Mouse (Mus musculus) forebrain, embryonic 16.5 days (tissue): ENCODE data around the gene Morc3. TPM values are rescaled to one million over a fixed set of nuclear protein-coding genes. Genes with fewer than 3 reads are reported as not detected.
A peak's percentile ranks its signal among the peaks of the same experiment; 100 is the strongest.

Source experiments
- ATAC-seq: fragments of 200-750 bp; cut with Nextera tagmentation; 2 replicates; pipeline ENCODE4 v1.8.0; 2017; ENCODE audit warnings: mild to moderate bottlenecking, moderate library complexity
- H3K27ac ChIP-seq: fragments of 300-500 bp; sonication (generic); 2 replicates; pipeline ENCODE4 v1.5.1; 2014; ENCODE audit warnings: low read length, control low read depth
- H3K27me3 ChIP-seq: fragments of 300-500 bp; sonication (generic); replicated peaks from 2 replicates; pipeline ENCODE4 v1.6.1; 2014; ENCODE audit warnings: low read length; ENCODE audit not compliant: control insufficient read depth, insufficient read depth
- H3K36me3 ChIP-seq: fragments of 300-500 bp; sonication (generic); 2 replicates; pipeline ENCODE4 v1.6.1; 2014; ENCODE audit not compliant: control insufficient read depth, insufficient read depth
- H3K4me1 ChIP-seq: fragments of 300-500 bp; sonication (generic); replicated peaks from 2 replicates; pipeline ENCODE4 v1.6.1; 2014; ENCODE audit warnings: low read length; ENCODE audit not compliant: control insufficient read depth, insufficient read depth
- H3K4me2 ChIP-seq: fragments of 300-500 bp; sonication (generic); 2 replicates; pipeline ENCODE4 v1.6.1; 2014; ENCODE audit warnings: mild to moderate bottlenecking, low read length, control low read depth
- H3K4me3 ChIP-seq: fragments of 300-500 bp; sonication (generic); replicated peaks from 2 replicates; pipeline ENCODE4 v1.5.1; 2014; ENCODE audit warnings: mild to moderate bottlenecking, low read length, control low read depth
- H3K9ac ChIP-seq: fragments of 300-500 bp; sonication (generic); replicated peaks from 2 replicates; pipeline ENCODE4 v1.6.1; 2014; ENCODE audit warnings: low read depth, low read length, control low read depth
- H3K9me3 ChIP-seq: fragments of 300-500 bp; sonication (generic); 2 replicates; pipeline ENCODE4 v1.6.1; 2016; ENCODE audit warnings: low read length; ENCODE audit not compliant: control insufficient read depth
- WGBS: fragments of 180-500 bp; shearing (Covaris S2); extraction: QIAGEN DNeasy Blood & Tissue Kit; methylation state at CpG from one replicate; pipeline ENCODE4 v1.1.7; 2014; 5-methylcytosine and 5-hydroxymethylcytosine counted together
- polyA plus RNA-seq: library from polyadenylated mRNA; unstranded; fragments of >200 nt; fragmentation: Nextera tagmentation; extraction: Ambion mirVana; gene quantifications from 2 replicates; pipeline ENCODE4 v1.2.1, GENCODE M21; 2015

Gene Morc3
- polyA plus RNA-seq, 1 experiment from 2014 or later: 38.2 TPM

DNA sequence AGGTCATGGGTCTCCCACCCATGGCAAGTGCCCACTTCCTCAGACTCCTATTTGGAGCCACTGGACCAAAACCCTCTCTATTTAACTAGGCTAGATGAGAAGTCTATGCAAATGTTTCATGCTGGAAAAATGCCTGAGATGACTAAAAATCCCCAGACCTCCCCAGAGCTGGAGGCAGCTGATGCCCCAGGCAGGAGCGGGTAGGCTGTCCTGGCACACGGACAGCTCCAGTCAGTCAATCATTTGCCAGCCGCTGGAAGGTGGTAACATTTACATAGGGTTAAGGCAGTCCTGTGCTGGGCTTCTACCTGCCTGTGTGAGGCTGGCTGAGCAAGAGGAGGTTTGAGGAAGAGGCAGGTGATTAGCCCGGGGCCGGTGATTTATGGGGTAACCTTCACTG lies 80.2 kb downstream of the Morc3 start:
- H3K9me3 ChIP-seq: no peaks in the 10 kb centered on the region
- H3K4me2 ChIP-seq: no peak overlapping the region
- no peak overlapping the region for H3K9ac ChIP-seq
- no peak overlapping the region for H3K27ac ChIP-seq
- ATAC-seq: 0 out of 2 replicates have a peak, but pooled peaks have one; percentile 49
- H3K27me3 ChIP-seq: no peaks in the 10 kb centered on the region
- 67% methylated on average over 5 of the region's 5 CpGs for WGBS
- peaks cover 1% of the 10 kb centered on the region; the same call in 1 of the 2 replicates for H3K4me1 ChIP-seq
- H3K36me3 ChIP-seq: no peaks in the 10 kb centered on the region
- H3K4me3 ChIP-seq: no peak overlapping the region

DNA sequence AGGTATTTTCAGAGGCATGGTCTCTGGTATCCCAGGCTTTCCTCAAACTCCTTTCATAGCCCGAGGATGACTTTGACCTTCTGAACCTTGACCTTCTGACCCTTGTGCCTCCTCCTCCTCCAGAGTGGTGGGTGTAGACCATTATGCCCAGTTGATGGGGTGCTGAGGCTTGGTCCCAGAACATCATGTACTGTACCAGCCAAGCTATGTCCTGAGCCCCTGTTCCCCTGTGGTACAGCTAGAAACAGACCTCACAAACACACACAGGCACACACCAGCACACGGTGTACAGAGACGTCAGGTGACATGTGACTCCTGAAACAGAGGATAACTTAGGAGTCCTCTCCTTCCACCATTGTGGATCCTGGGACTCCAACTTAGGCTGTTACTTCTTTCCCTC lies 80.9 kb downstream of the Morc3 start:
- no peak overlapping the region for H3K4me2 ChIP-seq
- H3K36me3 ChIP-seq: no peaks in the 10 kb centered on the region
- H3K4me3 ChIP-seq: no peak overlapping the region
- H3K4me1 ChIP-seq: no peaks in the 10 kb centered on the region
- H3K27ac ChIP-seq: no peak overlapping the region
- no peaks in the 10 kb centered on the region for H3K9me3 ChIP-seq
- no peaks in the 10 kb centered on the region for H3K27me3 ChIP-seq
- WGBS: 82% methylated on average over 3 of the region's 3 CpGs
- no peak overlapping the region for H3K9ac ChIP-seq
- ATAC-seq: no peak

DNA sequence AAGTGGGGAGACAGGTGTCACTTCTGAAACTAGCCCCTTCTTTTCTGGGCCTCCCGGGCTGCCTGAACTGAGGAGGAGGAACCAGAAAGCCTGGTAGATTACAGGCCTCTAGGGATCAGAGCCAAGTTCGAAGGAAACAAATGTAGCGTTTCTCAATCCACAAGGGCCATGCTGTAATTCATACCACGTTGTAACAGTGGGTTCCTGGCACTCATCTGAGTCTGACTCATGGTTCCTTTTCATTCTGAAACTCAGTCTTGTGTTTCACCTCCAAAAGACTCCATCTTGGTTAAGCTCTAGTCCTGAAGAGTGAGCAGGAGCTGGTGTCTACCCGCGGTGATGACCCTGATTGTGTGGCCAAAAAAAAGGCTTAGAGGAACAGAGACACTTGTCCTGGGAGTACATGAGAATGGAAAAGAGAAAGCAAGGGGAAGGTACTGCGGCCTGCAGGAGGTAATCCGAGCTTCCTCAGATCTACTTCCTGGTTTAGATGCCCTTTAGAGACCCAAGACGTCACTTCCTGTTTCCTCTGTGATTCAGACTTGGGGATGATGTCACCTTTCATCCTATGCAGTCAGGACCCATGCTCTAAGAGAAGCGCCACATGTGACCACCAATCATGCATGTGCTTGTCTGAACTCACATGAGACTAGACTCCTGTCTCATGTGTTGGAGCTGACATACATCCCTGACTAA lies 82.1 kb downstream of the Morc3 start:
- Histone ChIP-seq H3K9ac (no peak overlapping the region), H3K4me1 (no peaks in the 10 kb centered on the region), H3K9me3 (no peaks in the 10 kb centered on the region), H3K27ac (no peak overlapping the region), H3K36me3 (no peaks in the 10 kb centered on the region), H3K4me2 (no peak overlapping the region), H3K27me3 (no peaks in the 10 kb centered on the region), H3K4me3 (no peak overlapping the region)
- no peak for ATAC-seq
- 69% methylated on average over 10 of the region's 10 CpGs for WGBS

DNA sequence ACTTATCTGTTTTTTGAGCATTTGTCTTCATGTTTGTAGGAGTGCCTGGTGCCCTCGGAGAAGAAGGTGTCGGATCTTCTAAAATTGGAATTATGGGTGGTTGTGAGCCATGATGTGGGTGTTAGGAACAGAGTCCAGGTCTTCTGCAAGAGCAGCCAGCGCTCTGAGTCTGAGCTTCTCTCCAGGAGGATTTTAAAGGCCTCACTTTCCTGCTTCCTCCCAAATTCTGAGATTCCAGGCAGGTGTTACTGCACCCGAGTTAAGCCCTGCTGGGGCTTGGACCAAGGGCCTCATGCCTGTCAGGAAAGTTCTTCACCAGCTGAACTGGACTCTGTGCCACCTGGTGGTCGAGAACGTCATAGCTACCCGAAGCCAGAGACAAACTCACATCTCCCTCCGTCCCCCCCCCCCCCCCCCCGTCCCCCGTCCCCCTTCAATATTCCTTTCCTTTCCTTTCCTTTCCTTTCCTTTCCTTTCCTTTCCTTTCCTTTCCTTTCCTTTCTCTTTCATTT lies 83.5 kb downstream of the Morc3 start:
- no peak overlapping the region for H3K4me3 ChIP-seq
- no peak overlapping the region for H3K27ac ChIP-seq
- H3K9me3 ChIP-seq: no peaks in the 10 kb centered on the region
- H3K36me3 ChIP-seq: no peaks in the 10 kb centered on the region
- no peak overlapping the region for H3K4me2 ChIP-seq
- no peak for ATAC-seq
- H3K9ac ChIP-seq: no peak overlapping the region
- WGBS: 29% methylated on average over 10 of the region's 10 CpGs
- H3K27me3 ChIP-seq: no peaks in the 10 kb centered on the region
- no peaks in the 10 kb centered on the region for H3K4me1 ChIP-seq

DNA sequence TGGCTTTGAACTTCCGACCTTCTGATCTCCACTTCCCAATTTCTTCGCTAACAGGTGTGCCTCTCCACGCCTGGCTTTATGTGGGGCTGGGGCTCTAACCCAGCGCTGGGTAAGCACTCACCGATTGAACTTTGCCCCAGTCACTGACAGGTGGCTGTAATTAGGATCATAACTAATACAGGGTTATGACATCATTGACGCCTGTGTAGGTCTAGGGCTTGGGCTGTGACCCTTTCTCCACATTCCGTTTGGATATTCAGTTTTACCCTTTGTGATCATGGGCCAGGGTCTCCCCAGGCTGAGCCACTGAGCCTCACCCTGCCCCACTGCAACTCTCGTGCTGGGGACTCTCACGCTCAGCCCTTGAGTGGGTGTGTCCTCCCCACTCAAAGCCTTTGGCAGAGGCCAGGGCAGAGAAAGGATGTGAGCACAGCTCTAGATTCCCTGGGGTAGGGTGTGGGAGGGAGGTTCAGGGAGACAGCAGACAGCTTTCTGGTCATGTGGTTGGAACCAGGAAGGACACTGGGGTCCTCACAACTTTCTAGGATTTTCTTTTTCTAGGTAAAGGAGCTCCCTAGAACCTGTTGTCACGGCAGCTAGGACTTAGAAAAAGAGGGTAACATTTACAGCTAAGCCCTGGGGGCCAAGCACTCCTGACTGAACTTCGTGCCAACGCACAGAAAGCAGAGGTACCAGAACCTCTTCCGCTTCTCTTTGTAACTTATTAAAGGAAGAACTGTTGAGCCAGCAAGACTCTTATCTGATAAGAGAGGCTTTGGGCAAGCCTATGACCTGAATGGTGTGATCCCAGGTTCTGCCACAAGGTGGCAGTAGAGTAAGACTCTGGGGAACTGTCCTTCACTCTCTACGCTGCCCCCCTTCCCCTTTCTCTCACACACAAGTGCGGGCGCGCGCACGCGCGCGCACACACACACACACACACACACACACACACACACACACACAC lies 86.1 kb downstream of the Morc3 start:
- Histone ChIP-seq H3K9me3 (no peaks in the 10 kb centered on the region), H3K9ac (no peak overlapping the region), H3K27ac (no peak overlapping the region), H3K4me3 (no peak overlapping the region), H3K36me3 (no peaks in the 10 kb centered on the region), H3K4me2 (peak overlapping the region; percentile 12; the same call in 1 of the 2 replicates), H3K27me3 (no peaks in the 10 kb centered on the region), H3K4me1 (no peaks in the 10 kb centered on the region)
- WGBS: 40% methylated on average over 20 of the region's 22 CpGs
- ATAC-seq: peak; percentile 23; the same call in 1 of the 2 replicates

DNA sequence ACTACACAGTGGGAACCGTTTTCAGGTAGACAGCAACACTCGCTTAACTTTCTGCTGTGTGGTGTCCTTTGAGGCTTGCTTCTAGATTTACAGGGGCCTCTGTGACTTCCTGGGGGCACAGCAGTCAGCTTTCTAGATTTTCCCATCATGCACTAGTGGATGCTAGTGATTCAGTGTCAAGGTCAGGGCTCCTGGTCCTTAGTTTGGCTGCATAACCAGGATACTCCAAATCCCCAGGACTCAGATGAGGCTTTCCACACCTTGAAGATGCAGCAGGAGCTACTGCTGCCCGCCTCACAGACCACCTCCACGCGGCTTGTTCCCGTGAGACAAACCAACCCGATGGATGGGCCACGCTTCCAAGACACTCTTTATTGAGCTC lies 86.7 kb downstream of the Morc3 start:
- no peaks in the 10 kb centered on the region for H3K27me3 ChIP-seq
- H3K9ac ChIP-seq: no peak overlapping the region
- H3K9me3 ChIP-seq: no peaks in the 10 kb centered on the region
- 66% methylated on average over 8 of the region's 8 CpGs for WGBS
- peak overlapping the region; percentile 12; the same call in 1 of the 2 replicates for H3K4me2 ChIP-seq
- H3K4me3 ChIP-seq: no peak overlapping the region
- ATAC-seq: no peak
- no peak overlapping the region for H3K27ac ChIP-seq
- H3K36me3 ChIP-seq: no peaks in the 10 kb centered on the region
- no peaks in the 10 kb centered on the region for H3K4me1 ChIP-seq

DNA sequence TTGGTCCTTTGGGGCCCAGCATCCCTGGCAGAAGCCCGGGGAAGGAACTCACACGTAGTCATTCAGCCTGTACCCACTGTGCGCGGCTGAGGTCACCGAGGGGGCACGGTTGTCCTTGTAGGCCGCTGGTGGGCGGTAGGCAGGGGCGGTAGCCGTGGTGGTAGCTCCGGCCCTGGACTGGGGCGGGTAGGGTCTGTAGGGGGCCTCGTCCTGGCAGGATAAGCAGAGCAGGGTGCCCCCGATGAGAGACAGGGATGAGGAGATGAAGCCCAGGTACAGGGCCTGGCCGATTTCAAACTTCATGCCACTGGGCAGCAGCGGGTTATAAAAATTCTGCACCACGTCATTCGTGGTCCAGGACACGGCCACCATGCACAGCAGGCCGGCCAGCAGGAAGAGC lies 87.3 kb downstream of the Morc3 start:
- Histone ChIP-seq H3K4me1 (no peaks in the 10 kb centered on the region), H3K27me3 (no peaks in the 10 kb centered on the region), H3K9ac (no peak overlapping the region), H3K27ac (no peak overlapping the region), H3K36me3 (no peaks in the 10 kb centered on the region), H3K4me2 (no peak overlapping the region), H3K4me3 (no peak overlapping the region), H3K9me3 (no peaks in the 10 kb centered on the region)
- no peak for ATAC-seq
- 82% methylated on average over 20 of the region's 20 CpGs for WGBS

DNA sequence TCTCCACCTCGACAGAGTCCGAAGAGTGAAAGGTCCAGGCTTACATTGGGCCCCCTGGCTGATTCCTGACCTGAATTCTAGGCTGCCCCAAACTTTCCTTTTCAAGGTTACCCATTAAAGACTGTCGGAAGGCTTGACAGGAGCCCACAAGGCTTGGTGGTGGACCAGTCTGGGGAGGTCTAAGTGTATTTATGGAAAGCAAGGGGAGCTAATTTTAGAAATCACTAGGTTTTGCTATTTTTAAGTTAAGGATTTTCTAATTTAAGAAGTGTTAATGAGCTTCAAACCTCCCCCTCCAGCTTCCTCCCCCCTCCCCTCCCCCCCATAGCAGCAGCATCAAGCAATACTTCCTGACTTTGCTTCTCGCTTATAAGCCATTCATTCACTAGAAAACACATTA lies 88.8 kb downstream of the Morc3 start:
- H3K9me3 ChIP-seq: no peaks in the 10 kb centered on the region
- no peak overlapping the region for H3K27ac ChIP-seq
- no peak overlapping the region for H3K4me2 ChIP-seq
- no peak overlapping the region for H3K9ac ChIP-seq
- H3K4me1 ChIP-seq: no peaks in the 10 kb centered on the region
- WGBS: 77% methylated on average over 4 of the region's 4 CpGs
- no peak overlapping the region for H3K4me3 ChIP-seq
- no peak for ATAC-seq
- H3K27me3 ChIP-seq: no peaks in the 10 kb centered on the region
- H3K36me3 ChIP-seq: no peaks in the 10 kb centered on the region

DNA sequence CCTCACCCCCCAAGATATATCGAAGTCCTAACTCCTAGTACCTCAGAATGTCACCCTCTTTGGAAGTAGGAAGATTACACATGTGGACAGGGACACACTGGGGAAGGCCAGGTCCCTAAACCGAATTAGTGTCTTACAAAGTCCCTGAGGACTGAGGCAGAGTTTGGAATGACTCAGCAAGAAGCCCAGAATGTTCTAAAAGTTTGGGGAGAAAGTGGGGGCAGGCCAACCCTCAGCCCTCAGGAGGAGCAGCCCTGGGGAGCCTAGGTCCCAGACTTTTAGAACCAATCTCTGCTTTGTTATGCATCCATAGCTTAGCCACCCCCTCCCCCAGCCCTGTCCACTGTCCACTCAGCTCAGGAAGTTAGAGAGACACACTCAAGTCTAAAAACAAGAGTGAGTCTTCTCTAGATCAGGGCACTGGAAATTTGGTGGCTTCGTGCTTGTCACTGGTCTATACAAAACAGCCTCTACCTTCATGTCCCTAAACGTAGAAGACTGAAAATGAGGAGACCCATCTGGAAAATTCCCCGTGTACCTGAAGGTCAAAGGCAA lies 91.0 kb downstream of the Morc3 start:
- no peaks in the 10 kb centered on the region for H3K4me1 ChIP-seq
- 83% methylated on average over 5 of the region's 5 CpGs for WGBS
- H3K27me3 ChIP-seq: no peaks in the 10 kb centered on the region
- no peaks in the 10 kb centered on the region for H3K36me3 ChIP-seq
- no peak overlapping the region for H3K9ac ChIP-seq
- no peak overlapping the region for H3K4me3 ChIP-seq
- no peaks in the 10 kb centered on the region for H3K9me3 ChIP-seq
- no peak for ATAC-seq
- no peak overlapping the region for H3K27ac ChIP-seq
- no peak overlapping the region for H3K4me2 ChIP-seq
